Mouse (Mus musculus) v-Abl transformed pro-B cells (cell line): ENCODE data around the gene Ergic1.

ENCODE experiments used
- in situ Hi-C, 2 experiments: fragments of 400-800 bp; cut with MboI; formaldehyde crosslinking; loops; one replicate each; pipeline ENCODE4 v1.15.1; 2025; ENCODE audit not compliant: unreplicated experiment in 2 of 2

The Ergic1 gene

GRCm38 (mm10) chr17:26688795-26689735 lies 127.8 kb downstream of the Ergic1 start:
- in situ Hi-C loops, result no loop called here

GRCm38 (mm10) chr17:26689810-26690209 lies 128.5 kb downstream of the Ergic1 start:
- in situ Hi-C loops, result no loop called here

GRCm38 (mm10) chr17:26690236-26690635 lies 128.9 kb downstream of the Ergic1 start:
- in situ Hi-C loops, result no loop called here

GRCm38 (mm10) chr17:26691110-26691509 lies 129.8 kb downstream of the Ergic1 start:
- in situ Hi-C loops, result no loop called here

- in situ Hi-C loops, result no loop called here
These were observed 132.1 kb downstream of the Ergic1 start for GRCm38 (mm10) chr17:26693424-26693823.

- in situ Hi-C loops, result no loop called here
These were observed 132.9 kb downstream of the Ergic1 start for GRCm38 (mm10) chr17:26694171-26694570.

GRCm38 (mm10) chr17:26695193-26695592 lies 133.9 kb downstream of the Ergic1 start:
- in situ Hi-C loops, result no loop called here

- in situ Hi-C loops, result no loop called here
These were observed 137.6 kb downstream of the Ergic1 start for GRCm38 (mm10) chr17:26698846-26699245.

GRCm38 (mm10) chr17:26699819-26700616 lies 138.7 kb downstream of the Ergic1 start:
- in situ Hi-C loops, result no loop called here

- in situ Hi-C loops, result no loop called here
These were observed 140.3 kb downstream of the Ergic1 start for GRCm38 (mm10) chr17:26701565-26701964.

- in situ Hi-C loops, result no loop called here
These were observed 141.3 kb downstream of the Ergic1 start for GRCm38 (mm10) chr17:26702621-26703020.

GRCm38 (mm10) chr17:26703671-26704070 lies 142.4 kb downstream of the Ergic1 start:
- in situ Hi-C loops, result no loop called here

GRCm38 (mm10) chr17:26705463-26706359 lies 144.4 kb downstream of the Ergic1 start:
- in situ Hi-C loops, result no loop called here
